Mouse (Mus musculus) ES-Bruce4 (cell line): ENCODE results near the gene Cdk17. TPM values are rescaled to one million over a fixed set of nuclear protein-coding genes. Genes with fewer than 3 reads are reported as not detected.
A peak's percentile ranks its signal among the peaks of the same experiment; 100 is the strongest.

ENCODE experiments used
- H3K27ac ChIP-seq: 2 replicates; pipeline ENCODE4 v1.5.1; 2012; ENCODE audit warnings: low read length, inconsistent platforms; ENCODE audit not compliant: insufficient read depth
- H3K27me3 ChIP-seq: 2 replicates; pipeline ENCODE4 v1.6.1; 2012; ENCODE audit warnings: mild to moderate bottlenecking, low read length, inconsistent platforms; ENCODE audit not compliant: control insufficient read depth, poor library complexity, insufficient read depth, severe bottlenecking
- H3K36me3 ChIP-seq: 2 replicates; pipeline ENCODE4 v1.6.1; 2012; ENCODE audit warnings: inconsistent platforms, mild to moderate bottlenecking, low read length, moderate library complexity; ENCODE audit not compliant: control insufficient read depth, poor library complexity, insufficient read depth, severe bottlenecking
- H3K4me1 ChIP-seq: one replicate; pipeline ENCODE4 v1.8.1; 2011; ENCODE audit warnings: low read length; ENCODE audit not compliant: control insufficient read depth, insufficient read depth
- H3K4me3 ChIP-seq: 2 replicates; pipeline ENCODE4 v1.5.1; 2011; ENCODE audit warnings: low read depth, mild to moderate bottlenecking, low read length
- H3K9ac ChIP-seq: 2 replicates; pipeline ENCODE4 v1.6.1; 2012; ENCODE audit warnings: low read depth, mild to moderate bottlenecking, inconsistent platforms; ENCODE audit not compliant: poor library complexity, severe bottlenecking
- H3K9me3 ChIP-seq: replicated peaks from 2 replicates; pipeline ENCODE4 v1.6.1; 2012; ENCODE audit warnings: mild to moderate bottlenecking, low read length, inconsistent platforms; ENCODE audit not compliant: control insufficient read depth, poor library complexity, insufficient read depth, severe bottlenecking
- CTCF ChIP-seq: IDR thresholded peaks from one replicate; pipeline ENCODE4 v1.8.1; 2011; ENCODE audit warnings: low read depth, low read length
- EP300 ChIP-seq: IDR thresholded peaks from 2 replicates; pipeline ENCODE4 v1.6.1; 2011; ENCODE audit warnings: low read depth, low read length; ENCODE audit not compliant: insufficient read depth
- POLR2A ChIP-seq: IDR thresholded peaks from one replicate; pipeline ENCODE4 v1.8.1; 2011; ENCODE audit warnings: low read length; ENCODE audit not compliant: insufficient read depth
- polyA plus RNA-seq: library from polyadenylated mRNA; stranded (reverse); fragments of >200 nt; gene quantifications from 2 replicates; pipeline ENCODE4 v1.2.4, GENCODE M21; 2011; ENCODE audit warnings: low read depth; ENCODE audit not compliant: missing spikeins, insufficient read depth, insufficient read length

The Cdk17 gene
- polyA plus RNA-seq, 1 experiment: 44.2 TPM

GRCm38 (mm10) chr10:93275212-93276136 is 114.8 kb downstream of the Cdk17 start:
- Histone ChIP-seq H3K4me1 (peaks cover 3% of the 10 kb centered on the region), H3K9ac (no peak overlapping the region), H3K9me3 (no peaks in the 10 kb centered on the region), H3K36me3 (no peaks in the 10 kb centered on the region), H3K27me3 (no peaks in the 10 kb centered on the region), H3K4me3 (0 out of 2 replicates have a peak overlapping the region, but pooled peaks have one; percentile 1), H3K27ac (no peak overlapping the region)
- TF ChIP-seq POLR2A (no peak), CTCF (no peak), EP300 (no peak)

DNA sequence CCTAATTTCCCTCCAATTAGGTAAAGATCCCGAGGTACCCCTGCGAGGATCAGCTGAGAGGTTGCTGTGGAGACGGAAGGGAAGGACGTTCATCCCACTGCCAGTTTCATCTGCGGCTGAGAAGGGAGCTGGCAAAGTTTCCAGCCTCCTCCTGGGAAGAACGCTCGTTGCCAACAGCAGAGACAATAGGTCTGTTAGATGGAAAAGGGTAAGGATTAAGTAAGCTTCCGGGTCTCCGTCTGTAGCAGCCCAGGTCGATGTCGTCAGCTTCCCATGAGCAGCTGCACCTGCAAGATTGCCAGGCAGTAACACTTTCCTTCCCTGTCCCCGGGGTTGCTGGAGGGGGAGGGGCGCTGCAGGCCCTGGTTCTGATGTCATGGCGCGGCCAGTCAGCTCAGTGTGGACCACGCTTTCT is 115.7 kb downstream of the Cdk17 start:
- Histone ChIP-seq H3K27ac (no peak overlapping the region), H3K27me3 (no peaks in the 10 kb centered on the region), H3K9me3 (no peaks in the 10 kb centered on the region), H3K4me3 (peak overlapping the region; percentile 14), H3K36me3 (no peaks in the 10 kb centered on the region), H3K9ac (0 out of 2 replicates have a peak overlapping the region, but pooled peaks have one; percentile 9), H3K4me1 (peaks cover 3% of the 10 kb centered on the region)
- TF ChIP-seq CTCF: no peak
- 0 out of 2 replicates have a peak, but pooled peaks have one; percentile 30 for TF ChIP-seq EP300
- TF ChIP-seq POLR2A: no peak

- TF ChIP-seq EP300 (no peak), POLR2A (no peak), CTCF (no peak)
- Histone ChIP-seq H3K4me3 (peak overlapping the region; percentile 9), H3K9me3 (no peaks in the 10 kb centered on the region)
Measured at GRCm38 (mm10) chr10:93276857-93277256, 116.2 kb downstream of the Cdk17 start.

DNA sequence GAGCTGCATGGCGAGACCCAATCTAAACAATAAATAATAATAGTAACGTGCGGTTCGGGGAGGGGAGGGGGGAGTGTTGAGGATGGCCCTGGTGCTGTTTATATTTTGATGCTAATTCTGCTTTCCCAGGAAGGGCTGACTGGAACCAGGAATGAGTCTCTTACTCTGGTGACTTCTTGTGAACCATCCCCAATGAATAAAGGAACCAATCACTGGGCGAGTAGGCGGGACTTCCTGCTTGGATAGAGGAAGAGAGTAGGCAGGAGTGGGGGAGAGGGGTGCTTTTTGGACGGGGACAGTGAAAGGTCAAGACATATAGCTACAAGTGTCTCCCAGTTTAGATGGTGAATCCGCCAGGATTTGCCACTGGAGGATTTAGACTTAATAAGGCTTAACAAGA is 117.7 kb downstream of the Cdk17 start:
- H3K36me3 ChIP-seq: no peaks in the 10 kb centered on the region
- no peaks in the 10 kb centered on the region for H3K9me3 ChIP-seq
- no peak for TF ChIP-seq CTCF
- no peak for TF ChIP-seq EP300
- TF ChIP-seq POLR2A: no peak
- peaks cover 3% of the 10 kb centered on the region for H3K4me1 ChIP-seq
- H3K4me3 ChIP-seq: peak overlapping the region; percentile 58; the same call in 1 of the 2 replicates
- H3K27me3 ChIP-seq: no peaks in the 10 kb centered on the region
- peak overlapping the region; percentile 69 for H3K9ac ChIP-seq
- peak overlapping the region; percentile 52 for H3K27ac ChIP-seq

More at GRCm38 (mm10) chr10:93276857-93277256, 116.2 kb downstream of the Cdk17 start:
- H3K4me1 ChIP-seq: peaks cover 3% of the 10 kb centered on the region
- no peaks in the 10 kb centered on the region for H3K27me3 ChIP-seq
- H3K9ac ChIP-seq: 0 out of 2 replicates have a peak overlapping the region, but pooled peaks have one; percentile 9
- H3K36me3 ChIP-seq: no peaks in the 10 kb centered on the region
- no peak overlapping the region for H3K27ac ChIP-seq

DNA sequence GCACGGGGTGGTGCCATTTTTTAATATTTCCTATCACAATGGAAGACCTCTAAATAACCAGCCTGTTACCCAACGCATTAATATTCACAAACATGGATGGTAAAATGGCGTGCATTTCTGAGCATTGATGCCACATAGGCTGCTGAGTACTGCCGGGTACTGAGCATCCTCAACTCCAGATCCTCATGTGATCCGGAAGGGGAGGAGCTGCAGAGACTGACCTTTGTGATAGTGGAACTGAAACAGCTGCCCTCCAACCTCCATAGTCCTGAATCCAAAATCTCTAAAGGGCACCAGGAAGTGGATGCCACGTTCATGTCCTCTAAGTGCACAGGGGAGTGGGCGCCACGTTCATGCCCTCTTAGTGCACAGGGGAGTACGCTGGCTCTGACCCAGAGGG is 118.4 kb downstream of the Cdk17 start:
- H3K27ac ChIP-seq: peak overlapping the region; percentile 52
- TF ChIP-seq CTCF (no peak), EP300 (no peak), POLR2A (no peak)
- no peaks in the 10 kb centered on the region for H3K9me3 ChIP-seq
- H3K27me3 ChIP-seq: no peaks in the 10 kb centered on the region
- peak overlapping the region; percentile 69 for H3K9ac ChIP-seq
- H3K36me3 ChIP-seq: no peaks in the 10 kb centered on the region
- peak overlapping the region; percentile 58 for H3K4me3 ChIP-seq
- H3K4me1 ChIP-seq: peaks cover 3% of the 10 kb centered on the region

GRCm38 (mm10) chr10:93280586-93280985 is 119.9 kb downstream of the Cdk17 start:
- Histone ChIP-seq H3K4me3 (no peak overlapping the region), H3K27ac (no peak overlapping the region), H3K27me3 (no peaks in the 10 kb centered on the region), H3K9me3 (no peaks in the 10 kb centered on the region), H3K36me3 (no peaks in the 10 kb centered on the region), H3K9ac (no peak overlapping the region), H3K4me1 (peaks cover under 1% of the 10 kb centered on the region)
- no peak for TF ChIP-seq POLR2A
- no peak for TF ChIP-seq CTCF
- no peak for TF ChIP-seq EP300
